Comparison of ENCODE assay signal across 8 mouse cellular contexts in the genomic region with DNA sequence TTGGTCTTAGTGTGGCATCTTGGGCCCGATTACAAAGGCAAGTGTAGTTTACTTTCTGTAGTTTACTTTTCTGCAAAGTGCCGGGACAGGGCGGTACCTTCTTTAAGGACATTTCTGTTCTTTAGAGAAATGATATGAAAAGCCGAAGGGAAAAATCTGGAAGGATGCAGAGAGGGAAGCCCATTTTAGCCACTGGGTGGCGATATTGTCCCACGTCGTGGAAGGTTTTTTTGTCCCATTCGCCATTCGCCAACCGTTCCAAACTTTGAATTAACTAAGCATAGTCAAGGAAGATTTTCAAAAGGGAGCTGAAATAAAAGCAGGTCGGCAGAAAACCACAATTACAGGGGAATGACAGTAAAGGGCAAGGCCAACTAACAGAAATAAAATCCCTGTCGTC. TPM values are rescaled to one million over a fixed set of nuclear protein-coding genes. Genes with fewer than 3 reads are reported as not detected.
DNase-seq lines count a peak whose midpoint lies in the region; ATAC-seq and TF ChIP-seq lines count a peak whose summit lies in the region.

No protein-coding gene starts in this region.

- ATAC-seq in intestine, postnatal 0 days: no peak

- peak; percentile 92 for TF ChIP-seq CTCF in intestine, postnatal 0 days (IDR thresholded peaks at IDR 0.05; ENCODE audit: low read depth)

- 4% methylated on average over 12 of the region's 12 CpGs for WGBS in intestine, postnatal 0 days
- WGBS in limb, embryonic 10.5 days: 6% methylated on average over 12 of the region's 12 CpGs

- no peaks in the 10 kb centered on the region for H3K27me3 ChIP-seq in intestine, postnatal 0 days (replicated peaks; ENCODE audit: control insufficient read depth, insufficient read depth, low read length)
- H3K27me3 ChIP-seq in limb, embryonic 10.5 days (ENCODE audit: low read depth, poor library complexity, severe bottlenecking): no peaks in the 10 kb centered on the region

- no peaks in the 10 kb centered on the region for H3K9me3 ChIP-seq in intestine, postnatal 0 days (ENCODE audit: control insufficient read depth)
- no peaks in the 10 kb centered on the region for H3K9me3 ChIP-seq in limb, embryonic 10.5 days (replicated peaks)

- H3K9ac ChIP-seq in intestine, postnatal 0 days (ENCODE audit: low read depth, low read length): no peak overlapping the region

- intact Hi-C loops in gastrocnemius, postnatal 36 days (cut with DNase I): loop anchor here (5.0 kb wide), 1 partner anchor 221 kb away; no protein-coding TSS in a partner anchor

- DNase-seq in 3134 (ENCODE audit: extremely low read depth, insufficient read length, low spot score) (peak; percentile 10), WW6 (ENCODE audit: low read depth, low spot score) (peak; percentile 16)
- DNase-seq in embryo, embryonic 10 days (ENCODE audit: low spot score): peak; percentile 83
- DNase-seq in gastrocnemius, postnatal 36 days: peak; percentile 47 to 51
- peak; percentile 80 for DNase-seq in limb, embryonic 10.5 days (ENCODE audit: low spot score)
- peak; percentile 70 for DNase-seq in neural tube, embryonic 10.5 days (ENCODE audit: extremely low spot score, low spot score)
- peak; percentile 41 for DNase-seq in thymus, postnatal 0 days (ENCODE audit: low spot score)

- H3K27ac ChIP-seq in intestine, postnatal 0 days (ENCODE audit: low read depth, low read length): no peak overlapping the region
- no peak overlapping the region for H3K27ac ChIP-seq in limb, embryonic 10.5 days

- 0 out of 2 replicates have a peak overlapping the region, but pooled peaks have one; percentile 24 for H3K4me2 ChIP-seq in intestine, postnatal 0 days (replicated peaks; ENCODE audit: low read depth)

- H3K4me3 ChIP-seq in intestine, postnatal 0 days (ENCODE audit: low read depth, low read length): no peak overlapping the region
- peak overlapping the region; percentile 2; the same call in 1 of the 2 replicates for H3K4me3 ChIP-seq in limb, embryonic 10.5 days

- no peaks in the 10 kb centered on the region for H3K36me3 ChIP-seq in intestine, postnatal 0 days (ENCODE audit: control insufficient read depth, insufficient read depth)
- H3K36me3 ChIP-seq in limb, embryonic 10.5 days: no peaks in the 10 kb centered on the region

- H3K4me1 ChIP-seq in intestine, postnatal 0 days (replicated peaks; ENCODE audit: control insufficient read depth, insufficient read depth, low read length): no peaks in the 10 kb centered on the region
- peaks cover 5% of the 10 kb centered on the region; the same call in 1 of the 2 replicates for H3K4me1 ChIP-seq in limb, embryonic 10.5 days

RNA-seq across cellular contexts. Expression of gene Tfb1m, which starts 13.3 kb away (rescaled TPM):
- total RNA-seq in gastrocnemius, postnatal 36 days (2021): 1 to 10 TPM; 6.6 to 9.0 TPM
- 5.6 and 6.2 TPM in 2 replicates for polyA plus RNA-seq in intestine, postnatal 0 days (2015; fragmentation: Nextera tagmentation; extraction: Ambion mirVana)
- 16.2 and 16.9 TPM in 2 replicates for polyA plus RNA-seq in limb, embryonic 10.5 days (2016; fragmentation: Nextera tagmentation; extraction: Ambion mirVana)
- polyA plus RNA-seq in thymus, postnatal 0 days (2015; fragmentation: Nextera tagmentation; extraction: Ambion mirVana): 14.0 and 15.0 TPM in 2 replicates

RNA-seq across cellular contexts. Expression of gene Cldn20, which starts 38.5 kb away (rescaled TPM):
- total RNA-seq in gastrocnemius, postnatal 36 days (2021): not detected
- not detected in 2 replicates for polyA plus RNA-seq in intestine, postnatal 0 days (2015; fragmentation: Nextera tagmentation; extraction: Ambion mirVana)
- 0.23 and 0.24 TPM in 2 replicates for polyA plus RNA-seq in limb, embryonic 10.5 days (2016; fragmentation: Nextera tagmentation; extraction: Ambion mirVana)
- polyA plus RNA-seq in thymus, postnatal 0 days (2015; fragmentation: Nextera tagmentation; extraction: Ambion mirVana): not detected in 2 replicates

Comparison
In these comparisons a context has a peak if more than half of its experiments do, and no peak if none do; other contexts are left out.
1. DNase-seq: peak in every context shown above with its lines; median percentile 83 in embryo, embryonic 10 days; 80 in limb, embryonic 10.5 days; 70 in neural tube, embryonic 10.5 days; 49 in gastrocnemius, postnatal 36 days; 41 in thymus, postnatal 0 days; 16 in WW6; 10 in 3134.